Mouse (Mus musculus): ENCODE data around the gene Fgfr2. TPM values are rescaled to one million over a fixed set of nuclear protein-coding genes. Genes with fewer than 3 reads are reported as not detected.
"Not testable (repeated sequence)": the region's sequence is repeated elsewhere in the genome, so short reads cannot be mapped to it uniquely, and the experiment has no call there.

Gene Fgfr2
- total RNA-seq, 2 experiments from 2014 or later, result 35.8 to 40.8 TPM

GRCm38 (mm10) chr7:130668013-130668412, 2455.1 kb downstream of the Fgfr2 start:
- intact Hi-C loops (cut with DNase I); DNase-seq: not testable (repeated sequence)

GRCm38 (mm10) chr7:130665358-130665757, 2457.8 kb downstream of the Fgfr2 start:
- no peak for DNase-seq
- intact Hi-C loops (cut with DNase I), result no loop called here

- intact Hi-C loops (cut with DNase I), result no loop called here
- no peak for DNase-seq
These were observed 2458.5 kb downstream of the Fgfr2 start for GRCm38 (mm10) chr7:130664629-130665028.

- DNase-seq, result no peak
- intact Hi-C loops (cut with DNase I), result no loop called here
These were observed 2459.1 kb downstream of the Fgfr2 start for GRCm38 (mm10) chr7:130664037-130664436.

- intact Hi-C loops (cut with DNase I), result no loop called here
- no peak for DNase-seq
These were observed 2460.3 kb downstream of the Fgfr2 start for GRCm38 (mm10) chr7:130662869-130663268.

- intact Hi-C loops (cut with DNase I), result no loop called here
- DNase-seq, result no peak
These were observed 2460.9 kb downstream of the Fgfr2 start for GRCm38 (mm10) chr7:130662250-130662649.

- no peak for DNase-seq
- intact Hi-C loops (cut with DNase I), result no loop called here
These were observed 2464.0 kb downstream of the Fgfr2 start for GRCm38 (mm10) chr7:130659129-130659528.

- no peak for DNase-seq
- intact Hi-C loops (cut with DNase I), result no loop called here
These were observed 2465.4 kb downstream of the Fgfr2 start for GRCm38 (mm10) chr7:130657751-130658150.

GRCm38 (mm10) chr7:130656965-130657364, 2466.2 kb downstream of the Fgfr2 start:
- no peak for DNase-seq
- intact Hi-C loops (cut with DNase I), result no loop called here

- DNase-seq, result no peak
- intact Hi-C loops (cut with DNase I), result no loop called here
These were observed 2468.6 kb downstream of the Fgfr2 start for GRCm38 (mm10) chr7:130654562-130654961.

GRCm38 (mm10) chr7:130653036-130653555, 2470.1 kb downstream of the Fgfr2 start:
- intact Hi-C loops (cut with DNase I), result no loop called here
- no peak for DNase-seq

GRCm38 (mm10) chr7:130650621-130651020, 2472.5 kb downstream of the Fgfr2 start:
- no peak for DNase-seq
- intact Hi-C loops (cut with DNase I), result no loop called here

- intact Hi-C loops (cut with DNase I), result no loop called here
- DNase-seq, result no peak
These were observed 2473.9 kb downstream of the Fgfr2 start for GRCm38 (mm10) chr7:130649257-130649656.

GRCm38 (mm10) chr7:130648061-130648460, 2475.1 kb downstream of the Fgfr2 start:
- intact Hi-C loops (cut with DNase I), result no loop called here
- no peak for DNase-seq

GRCm38 (mm10) chr7:130646762-130647139, 2476.4 kb downstream of the Fgfr2 start:
- peak; percentile 28 for DNase-seq
- intact Hi-C loops (cut with DNase I), result no loop called here

- intact Hi-C loops (cut with DNase I), result no loop called here
- DNase-seq, result peak; percentile 38
These were observed 2477.0 kb downstream of the Fgfr2 start for GRCm38 (mm10) chr7:130645994-130646761.

GRCm38 (mm10) chr7:130645332-130645993, 2477.7 kb downstream of the Fgfr2 start:
- no peak for DNase-seq
- intact Hi-C loops (cut with DNase I), result no loop called here

GRCm38 (mm10) chr7:130640681-130641080, 2482.5 kb downstream of the Fgfr2 start:
- no peak for DNase-seq
- intact Hi-C loops (cut with DNase I), result no loop called here

GRCm38 (mm10) chr7:130637811-130638210, 2485.3 kb downstream of the Fgfr2 start:
- intact Hi-C loops (cut with DNase I), result no loop called here
- no peak for DNase-seq

- intact Hi-C loops (cut with DNase I), result no loop called here
- no peak for DNase-seq
These were observed 2486.2 kb downstream of the Fgfr2 start for GRCm38 (mm10) chr7:130636902-130637301.

GRCm38 (mm10) chr7:130636274-130636673, 2486.9 kb downstream of the Fgfr2 start:
- DNase-seq, result no peak
- intact Hi-C loops (cut with DNase I), result no loop called here

- intact Hi-C loops (cut with DNase I), result no loop called here
- no peak for DNase-seq
These were observed 2487.9 kb downstream of the Fgfr2 start for GRCm38 (mm10) chr7:130635212-130635611.

All from left cerebral cortex, postnatal 4 days (tissue).